Mouse (Mus musculus): ENCODE results near the gene Ssr2.

- no peak for TF ChIP-seq CHD2 (IDR thresholded peaks at IDR 0.05; ENCODE audit: low read depth, low read length)
- TF ChIP-seq ZNF384 (IDR thresholded peaks at IDR 0.05; ENCODE audit: low read depth, low read length), result no peak
- no peak for TF ChIP-seq ZC3H11A (IDR thresholded peaks at IDR 0.05; ENCODE audit: borderline replicate concordance, low read depth, low read length)
- TF ChIP-seq MAFK (IDR thresholded peaks at IDR 0.05; ENCODE audit: insufficient read depth, low read depth, low read length), result no peak
- no peak for TF ChIP-seq HCFC1 (IDR thresholded peaks at IDR 0.05; ENCODE audit: borderline replicate concordance, insufficient read depth, low read length)
Measured at GRCm38 (mm10) chr3:88527565-88527964, 48.1 kb upstream of the Ssr2 start.

Measured in ES-E14 (cell line).